Mouse (Mus musculus): ENCODE results near the gene Gss. TPM values are rescaled to one million over a fixed set of nuclear protein-coding genes. Genes with fewer than 3 reads are reported as not detected.

Gss gene
- polyA plus RNA-seq (2014; fragmentation: Nextera tagmentation; extraction: Ambion mirVana) = 21.4 and 23.6 TPM in 2 replicates

DNA sequence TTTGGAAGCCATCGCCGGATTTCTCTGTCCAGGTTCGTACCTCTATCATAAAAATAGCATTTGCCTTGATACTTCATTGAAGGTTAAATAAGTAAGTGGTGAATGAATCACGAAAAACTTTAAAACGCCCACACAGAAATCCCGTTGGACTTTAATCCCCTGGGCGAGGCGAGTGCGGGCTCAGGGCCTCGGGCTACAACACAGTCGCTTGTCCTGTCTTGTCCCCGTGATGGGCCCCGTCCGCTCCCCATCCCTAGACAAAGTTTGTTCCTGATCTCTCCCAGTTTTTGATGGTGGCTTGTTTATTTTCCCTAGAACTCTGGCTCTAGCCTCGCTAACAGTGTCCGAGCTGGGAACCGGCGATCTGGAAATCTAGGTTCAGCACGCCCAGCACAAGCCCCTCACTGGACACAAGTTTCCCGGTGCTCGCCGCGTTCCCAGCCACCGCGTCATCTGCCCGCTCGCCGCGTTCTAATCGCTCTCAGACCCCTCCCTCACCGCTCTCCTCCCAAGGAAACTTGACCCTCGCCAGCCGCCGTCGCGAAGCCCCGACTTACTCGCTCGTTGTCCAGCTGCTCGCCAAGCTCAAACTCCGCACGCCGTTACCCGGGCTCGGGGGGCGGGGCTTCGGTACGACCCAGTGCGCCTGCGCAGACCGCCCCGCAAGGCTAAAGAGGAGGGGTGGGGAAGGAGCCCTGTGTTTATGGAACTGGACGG lies at the start of gene Gss:
Gene Gss (minus strand): TSS at position 674 of the 717 bp plus-strand sequence.
- Histone ChIP-seq H3K27me3 (ENCODE audit: control insufficient read depth, insufficient read depth, low read length) (no peaks in the 10 kb centered on the region), H3K9me3 (replicated peaks; ENCODE audit: control insufficient read depth, low read length) (no peaks in the 10 kb centered on the region), H3K36me3 (ENCODE audit: control insufficient read depth, insufficient read depth, low read length) (no peaks in the 10 kb centered on the region), H3K4me3 (ENCODE audit: low read depth, low read length) (peak within 1 kb of the TSS; percentile 63), H3K4me1 (ENCODE audit: control insufficient read depth, insufficient read depth, low read length) (peaks cover 10% of the 10 kb centered on the region), H3K4me2 (peak within 1 kb of the TSS; percentile 71), H3K27ac (ENCODE audit: low read depth, low read length) (peak within 1 kb of the TSS; percentile 84), H3K9ac (ENCODE audit: low read depth, low read length) (peak within 1 kb of the TSS; percentile 79)
- WGBS (ENCODE audit: insufficient replicate concordance) = under 1% methylated on average over 53 of the region's 53 CpGs
- peak; percentile 87 for ATAC-seq (replicated peaks; ENCODE audit: insufficient number of reproducible peaks, low FRiP score, low TSS enrichment)

DNA sequence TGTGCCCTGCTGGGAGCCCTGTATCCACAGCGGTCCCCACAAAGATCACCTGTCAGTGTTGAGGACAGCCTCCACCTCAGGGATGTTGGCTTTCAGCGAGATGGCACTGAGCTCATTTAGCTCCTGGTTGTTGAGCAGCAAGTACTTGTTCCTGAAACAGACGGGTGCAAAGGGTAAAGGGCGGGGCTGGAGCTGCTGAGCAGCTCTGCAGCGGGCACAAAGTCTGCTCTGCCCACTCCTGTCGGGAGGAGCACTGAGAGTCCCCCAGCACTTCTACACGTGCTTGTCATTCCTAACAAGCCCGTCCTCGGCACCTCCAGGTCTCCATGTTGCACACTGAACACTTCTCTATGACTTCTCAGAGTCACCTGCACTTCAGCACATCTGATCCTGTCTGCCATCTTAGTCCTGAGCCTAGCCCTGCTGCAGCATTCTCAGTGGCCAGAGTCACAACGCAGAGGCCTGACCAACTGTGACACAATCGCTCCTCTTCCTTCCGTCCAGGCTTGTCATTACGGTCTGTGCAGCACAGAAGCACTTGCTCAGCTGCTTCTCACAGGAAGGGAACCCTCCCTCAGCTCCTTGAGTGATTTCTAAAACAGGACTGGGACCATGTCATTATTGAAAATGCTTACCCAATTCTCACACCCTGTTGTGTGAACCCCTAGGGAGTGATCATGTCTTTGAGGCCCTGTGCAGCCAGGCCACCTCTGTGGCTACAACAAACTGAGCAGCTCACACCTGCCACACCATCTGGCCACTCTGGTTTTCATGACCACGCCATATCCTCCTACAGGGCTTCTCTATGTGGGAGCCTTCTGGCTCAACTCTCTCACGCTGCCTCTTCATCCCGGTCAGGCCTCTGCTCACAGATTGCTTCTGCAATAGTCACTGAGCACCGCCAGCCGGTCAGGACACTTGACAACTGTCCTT lies 49.2 kb upstream of the Gss start:
- Histone ChIP-seq H3K27me3 (ENCODE audit: control insufficient read depth, insufficient read depth, low read length) (no peaks in the 10 kb centered on the region), H3K4me1 (ENCODE audit: control insufficient read depth, insufficient read depth, low read length) (no peaks in the 10 kb centered on the region), H3K4me2 (no peak overlapping the region), H3K9me3 (replicated peaks; ENCODE audit: control insufficient read depth, low read length) (no peaks in the 10 kb centered on the region), H3K36me3 (ENCODE audit: control insufficient read depth, insufficient read depth, low read length) (peaks cover 44% of the 10 kb centered on the region), H3K9ac (ENCODE audit: low read depth, low read length) (no peak overlapping the region), H3K27ac (ENCODE audit: low read depth, low read length) (no peak overlapping the region), H3K4me3 (ENCODE audit: low read depth, low read length) (no peak overlapping the region)
- WGBS (ENCODE audit: insufficient replicate concordance) = 87% methylated on average over 18 of the region's 18 CpGs
- no peak for ATAC-seq (replicated peaks; ENCODE audit: insufficient number of reproducible peaks, low FRiP score, low TSS enrichment)

DNA sequence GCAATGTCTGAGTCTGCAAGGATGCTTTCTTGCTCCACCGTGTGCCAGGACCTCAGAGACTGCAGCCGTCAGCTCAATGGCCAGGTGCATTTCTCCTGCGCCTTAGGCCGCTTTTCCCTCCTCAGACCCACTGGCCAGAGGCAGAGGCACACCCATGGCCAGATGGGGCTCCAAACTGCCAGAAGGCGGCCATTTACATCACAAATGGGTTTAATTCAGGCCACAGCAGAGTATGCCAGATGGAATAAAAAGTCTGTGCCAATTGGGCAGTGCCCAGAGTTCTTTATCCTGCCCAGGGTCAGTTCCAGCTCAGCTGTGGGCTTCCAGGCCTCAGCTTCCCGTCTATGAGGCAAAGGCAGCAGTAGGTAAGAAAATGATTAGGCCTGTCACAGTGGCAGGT lies 48.0 kb upstream of the Gss start:
- Histone ChIP-seq H3K4me1 (ENCODE audit: control insufficient read depth, insufficient read depth, low read length) (no peaks in the 10 kb centered on the region), H3K9ac (ENCODE audit: low read depth, low read length) (no peak overlapping the region), H3K27me3 (ENCODE audit: control insufficient read depth, insufficient read depth, low read length) (no peaks in the 10 kb centered on the region), H3K27ac (ENCODE audit: low read depth, low read length) (no peak overlapping the region), H3K9me3 (replicated peaks; ENCODE audit: control insufficient read depth, low read length) (no peaks in the 10 kb centered on the region), H3K4me3 (ENCODE audit: low read depth, low read length) (no peak overlapping the region), H3K4me2 (no peak overlapping the region), H3K36me3 (ENCODE audit: control insufficient read depth, insufficient read depth, low read length) (peaks cover 38% of the 10 kb centered on the region)
- ATAC-seq (replicated peaks; ENCODE audit: insufficient number of reproducible peaks, low FRiP score, low TSS enrichment) = no peak
- 89% methylated on average over 6 of the region's 6 CpGs for WGBS (ENCODE audit: insufficient replicate concordance)

DNA sequence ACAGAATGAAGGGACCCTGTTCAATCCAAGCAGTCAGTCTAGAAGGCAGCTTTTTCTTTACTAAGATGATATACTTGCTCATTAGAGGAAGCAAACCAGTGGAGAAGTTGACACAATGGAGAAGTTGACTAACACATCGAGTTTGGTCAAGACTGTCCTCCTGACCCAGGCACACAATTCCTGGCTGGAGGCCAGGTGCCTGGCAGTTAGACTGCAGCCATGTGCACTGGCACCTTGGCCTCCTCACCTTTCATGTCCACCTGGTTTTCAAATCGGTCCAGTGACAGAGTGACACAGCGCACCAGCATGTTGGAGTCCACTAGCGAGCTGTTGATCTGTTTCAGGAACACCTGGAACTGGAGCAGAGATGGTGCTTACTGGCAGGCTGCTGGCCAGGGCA lies 44.8 kb upstream of the Gss start:
- Histone ChIP-seq H3K27ac (ENCODE audit: low read depth, low read length) (no peak overlapping the region), H3K9ac (ENCODE audit: low read depth, low read length) (no peak overlapping the region), H3K4me2 (no peak overlapping the region), H3K27me3 (ENCODE audit: control insufficient read depth, insufficient read depth, low read length) (peaks cover 12% of the 10 kb centered on the region), H3K4me1 (ENCODE audit: control insufficient read depth, insufficient read depth, low read length) (peaks cover 1% of the 10 kb centered on the region; the same call in 1 of the 2 replicates), H3K4me3 (ENCODE audit: low read depth, low read length) (no peak overlapping the region), H3K9me3 (replicated peaks; ENCODE audit: control insufficient read depth, low read length) (no peaks in the 10 kb centered on the region), H3K36me3 (ENCODE audit: control insufficient read depth, insufficient read depth, low read length) (peaks cover 42% of the 10 kb centered on the region)
- ATAC-seq (replicated peaks; ENCODE audit: insufficient number of reproducible peaks, low FRiP score, low TSS enrichment) = no peak
- 90% methylated on average over 4 of the region's 4 CpGs for WGBS (ENCODE audit: insufficient replicate concordance)

DNA sequence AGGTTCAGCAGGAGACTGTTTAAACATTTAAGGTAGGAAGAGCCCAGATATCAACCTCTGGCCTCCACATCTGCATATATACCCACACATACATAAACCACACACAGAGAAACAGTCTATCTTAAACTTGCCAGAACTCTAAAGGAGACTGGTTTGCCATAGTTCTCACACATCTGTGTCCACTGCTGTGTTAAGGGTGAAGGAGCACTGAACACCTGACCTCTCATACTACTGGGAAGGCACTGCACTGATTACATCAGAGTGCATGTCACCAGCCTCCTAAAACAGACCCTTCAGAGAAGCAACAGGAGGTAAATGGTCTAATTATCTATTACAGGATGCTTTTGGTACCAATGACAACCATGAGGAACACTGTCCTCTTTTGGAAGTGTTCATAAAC lies 44.3 kb upstream of the Gss start:
- Histone ChIP-seq H3K9ac (ENCODE audit: low read depth, low read length) (no peak overlapping the region), H3K9me3 (replicated peaks; ENCODE audit: control insufficient read depth, low read length) (no peaks in the 10 kb centered on the region), H3K27ac (ENCODE audit: low read depth, low read length) (no peak overlapping the region), H3K27me3 (ENCODE audit: control insufficient read depth, insufficient read depth, low read length) (peaks cover 17% of the 10 kb centered on the region), H3K4me3 (ENCODE audit: low read depth, low read length) (no peak overlapping the region), H3K4me2 (no peak overlapping the region), H3K36me3 (ENCODE audit: control insufficient read depth, insufficient read depth, low read length) (peaks cover 47% of the 10 kb centered on the region), H3K4me1 (ENCODE audit: control insufficient read depth, insufficient read depth, low read length) (peaks cover 5% of the 10 kb centered on the region; the same call in 1 of the 2 replicates)
- no peak for ATAC-seq (replicated peaks; ENCODE audit: insufficient number of reproducible peaks, low FRiP score, low TSS enrichment)

DNA sequence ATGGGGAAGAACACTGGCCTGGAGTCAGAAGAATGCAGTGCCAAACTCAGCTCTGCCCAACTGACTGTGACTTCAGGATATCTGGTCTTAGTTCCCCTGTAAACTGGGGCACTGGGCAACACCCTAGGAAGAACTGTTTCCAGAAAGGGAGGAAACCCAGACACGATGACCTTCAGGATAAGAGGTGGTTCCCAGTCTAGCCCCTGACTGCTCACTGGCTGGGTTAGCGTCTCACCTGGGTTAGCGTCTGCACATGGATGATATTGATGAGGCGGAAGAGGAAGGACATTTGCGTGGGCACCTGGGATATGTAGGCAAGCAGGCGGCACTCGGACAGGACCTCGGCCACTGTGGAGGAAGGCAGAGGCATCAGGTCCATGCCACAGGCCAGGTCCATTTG lies 43.4 kb upstream of the Gss start:
- H3K4me1 ChIP-seq (ENCODE audit: control insufficient read depth, insufficient read depth, low read length) = peaks cover 6% of the 10 kb centered on the region; the same call in 1 of the 2 replicates
- no peak overlapping the region for H3K4me2 ChIP-seq
- H3K27me3 ChIP-seq (ENCODE audit: control insufficient read depth, insufficient read depth, low read length) = peaks cover 24% of the 10 kb centered on the region
- no peak overlapping the region for H3K27ac ChIP-seq (ENCODE audit: low read depth, low read length)
- whole genome bisulfite sequencing (ENCODE audit: insufficient replicate concordance) = 89% methylated on average over 8 of the region's 8 CpGs
- H3K9me3 ChIP-seq (replicated peaks; ENCODE audit: control insufficient read depth, low read length) = no peaks in the 10 kb centered on the region
- ATAC-seq (replicated peaks; ENCODE audit: insufficient number of reproducible peaks, low FRiP score, low TSS enrichment) = no peak
- H3K4me3 ChIP-seq (ENCODE audit: low read depth, low read length) = no peak overlapping the region
- no peak overlapping the region for H3K9ac ChIP-seq (ENCODE audit: low read depth, low read length)
- H3K36me3 ChIP-seq (ENCODE audit: control insufficient read depth, insufficient read depth, low read length) = peaks cover 45% of the 10 kb centered on the region

DNA sequence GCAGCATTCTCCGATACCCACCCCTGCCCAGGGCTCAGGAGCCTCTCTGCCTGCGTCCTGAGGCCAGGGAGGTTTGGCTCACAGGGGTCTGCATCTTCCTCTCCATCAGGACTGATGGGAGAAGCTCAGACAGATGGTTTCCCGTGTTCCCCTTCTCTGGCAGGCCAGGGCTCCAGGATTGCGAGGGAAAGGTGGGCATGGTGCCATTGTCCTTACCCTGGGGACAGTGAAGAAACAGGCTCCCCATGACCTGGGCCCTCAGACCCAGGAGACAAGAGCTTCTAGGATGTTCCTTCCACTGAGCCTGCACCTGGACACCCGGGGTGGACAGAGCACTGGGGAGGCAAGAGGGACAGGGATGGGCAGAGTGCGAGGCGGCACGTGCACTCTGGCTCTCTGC lies 42.0 kb upstream of the Gss start:
- peaks cover 36% of the 10 kb centered on the region for H3K36me3 ChIP-seq (ENCODE audit: control insufficient read depth, insufficient read depth, low read length)
- no peak overlapping the region for H3K4me2 ChIP-seq
- 0 out of 2 replicates have a peak overlapping the region, but pooled peaks have one; percentile 46 for H3K27ac ChIP-seq (ENCODE audit: low read depth, low read length)
- ATAC-seq (replicated peaks; ENCODE audit: insufficient number of reproducible peaks, low FRiP score, low TSS enrichment) = no peak
- 90% methylated on average over 8 of the region's 8 CpGs for WGBS (ENCODE audit: insufficient replicate concordance)
- no peak overlapping the region for H3K9ac ChIP-seq (ENCODE audit: low read depth, low read length)
- H3K27me3 ChIP-seq (ENCODE audit: control insufficient read depth, insufficient read depth, low read length) = peaks cover 38% of the 10 kb centered on the region
- H3K4me1 ChIP-seq (ENCODE audit: control insufficient read depth, insufficient read depth, low read length) = peaks cover 17% of the 10 kb centered on the region
- H3K4me3 ChIP-seq (ENCODE audit: low read depth, low read length) = no peak overlapping the region
- no peaks in the 10 kb centered on the region for H3K9me3 ChIP-seq (replicated peaks; ENCODE audit: control insufficient read depth, low read length)

DNA sequence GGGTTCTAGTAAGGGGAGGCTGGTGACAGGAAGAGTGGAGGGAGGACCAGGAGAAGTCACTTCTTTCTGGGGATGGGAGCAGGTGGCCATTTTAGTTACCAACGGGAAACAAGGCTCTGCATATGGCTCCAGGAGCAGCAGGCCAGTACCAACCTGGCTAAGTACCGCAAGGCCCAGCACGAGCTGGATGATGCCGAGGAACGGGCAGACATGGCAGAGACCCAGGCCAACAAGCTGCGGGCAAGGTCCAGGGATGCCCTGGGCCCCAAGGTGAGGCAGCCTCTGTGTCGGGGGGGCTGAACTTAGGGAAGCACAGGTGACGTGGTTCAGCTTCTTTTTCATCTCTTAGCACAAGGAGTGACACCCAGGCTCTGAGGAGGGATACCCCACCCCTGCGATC lies 41.1 kb upstream of the Gss start:
- no peaks in the 10 kb centered on the region for H3K9me3 ChIP-seq (replicated peaks; ENCODE audit: control insufficient read depth, low read length)
- no peak overlapping the region for H3K9ac ChIP-seq (ENCODE audit: low read depth, low read length)
- no peak overlapping the region for H3K4me3 ChIP-seq (ENCODE audit: low read depth, low read length)
- no peak overlapping the region for H3K27ac ChIP-seq (ENCODE audit: low read depth, low read length)
- H3K27me3 ChIP-seq (ENCODE audit: control insufficient read depth, insufficient read depth, low read length) = peaks cover 46% of the 10 kb centered on the region
- WGBS (ENCODE audit: insufficient replicate concordance) = 87% methylated on average over 9 of the region's 9 CpGs
- no peak overlapping the region for H3K4me2 ChIP-seq
- H3K4me1 ChIP-seq (ENCODE audit: control insufficient read depth, insufficient read depth, low read length) = peaks cover 25% of the 10 kb centered on the region
- H3K36me3 ChIP-seq (ENCODE audit: control insufficient read depth, insufficient read depth, low read length) = peaks cover 33% of the 10 kb centered on the region
- no peak for ATAC-seq (replicated peaks; ENCODE audit: insufficient number of reproducible peaks, low FRiP score, low TSS enrichment)
